Mouse (Mus musculus): ENCODE data around the gene Stk4. TPM values are rescaled to one million over a fixed set of nuclear protein-coding genes. Genes with fewer than 3 reads are reported as not detected.

Gene Stk4
- total RNA-seq, 2 experiments from 2014 or later = 37.9 to 41.2 TPM

DNA sequence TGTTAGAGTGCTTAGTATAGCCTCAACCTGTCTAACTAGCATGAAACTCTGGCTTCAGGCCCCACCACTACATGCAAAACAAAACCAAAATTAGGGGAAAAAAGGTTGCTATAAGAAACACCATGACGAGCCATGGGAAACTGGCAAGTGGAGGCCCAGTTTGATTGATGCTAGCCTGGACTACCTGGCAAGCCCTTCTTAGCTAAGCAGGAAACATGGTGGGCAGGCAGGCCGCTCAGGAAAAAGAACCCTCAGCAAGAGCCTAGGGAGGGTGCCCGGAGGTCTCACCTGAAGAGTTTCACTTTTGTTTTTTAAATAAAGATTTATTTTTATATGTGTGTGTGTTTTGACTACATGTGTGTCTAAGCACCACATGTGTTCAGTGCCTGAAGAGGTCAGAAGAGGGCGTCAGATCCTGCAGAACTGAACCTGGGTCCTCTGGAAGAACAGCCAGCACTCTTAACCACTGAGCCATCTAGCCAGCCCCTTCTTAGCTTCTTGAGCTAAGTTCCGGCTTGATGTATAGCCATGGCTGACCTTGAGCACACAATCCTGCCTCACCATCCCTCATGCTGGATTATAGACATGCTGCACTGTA, 53.1 kb downstream of the Stk4 start:
- DNase-seq (ENCODE audit: low spot score in 2 of 2) = no peak

GRCm38 (mm10) chr2:164126533-164126955, 56.4 kb downstream of the Stk4 start:
- peak; percentile 73 to 81 for DNase-seq (ENCODE audit: low spot score in 2 of 2)

- DNase-seq (ENCODE audit: low spot score in 2 of 2) = no peak
Measured at GRCm38 (mm10) chr2:164127297-164127696, 57.2 kb downstream of the Stk4 start.

DNA sequence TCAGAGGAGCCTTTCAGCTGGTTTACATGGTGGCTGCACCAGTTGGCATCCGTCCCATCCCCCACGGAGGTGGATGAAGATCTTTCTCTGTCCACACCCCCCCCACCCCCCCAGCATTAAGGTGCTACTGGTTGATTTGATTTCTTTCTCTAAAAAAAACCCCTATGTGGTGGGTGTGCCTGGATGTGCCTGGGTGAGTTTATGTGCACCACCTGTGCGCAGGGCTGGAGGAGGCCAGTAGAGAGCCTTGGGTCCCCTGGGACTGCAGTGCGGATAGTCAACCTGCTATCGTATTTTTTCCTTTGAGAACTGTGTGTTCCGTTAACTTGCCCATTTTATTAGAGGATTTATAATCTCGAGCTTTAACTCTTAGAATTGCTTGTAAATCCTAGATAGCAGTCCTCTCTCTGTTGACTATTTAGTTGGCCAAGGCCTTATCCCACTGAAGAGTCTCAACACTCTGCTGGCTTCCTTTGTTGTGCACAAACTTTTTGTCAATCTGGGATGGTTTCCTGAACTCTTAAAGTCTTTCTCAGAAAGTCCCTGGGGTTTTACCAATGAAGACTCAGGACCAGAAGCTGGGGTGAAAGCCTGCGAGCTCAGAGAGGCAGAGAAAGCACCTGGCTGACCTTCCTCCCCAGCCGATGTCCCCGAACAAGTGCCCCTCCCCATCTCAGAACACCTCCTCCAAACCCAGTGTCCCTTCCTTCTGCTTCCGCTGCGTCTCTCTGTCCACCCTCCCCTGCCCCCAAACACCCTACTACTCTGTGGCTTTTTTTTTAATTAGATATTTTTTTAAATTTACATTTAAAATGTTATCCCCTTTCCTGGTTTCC, 58.7 kb downstream of the Stk4 start:
- DNase-seq (ENCODE audit: low spot score in 2 of 2) = no peak

DNA sequence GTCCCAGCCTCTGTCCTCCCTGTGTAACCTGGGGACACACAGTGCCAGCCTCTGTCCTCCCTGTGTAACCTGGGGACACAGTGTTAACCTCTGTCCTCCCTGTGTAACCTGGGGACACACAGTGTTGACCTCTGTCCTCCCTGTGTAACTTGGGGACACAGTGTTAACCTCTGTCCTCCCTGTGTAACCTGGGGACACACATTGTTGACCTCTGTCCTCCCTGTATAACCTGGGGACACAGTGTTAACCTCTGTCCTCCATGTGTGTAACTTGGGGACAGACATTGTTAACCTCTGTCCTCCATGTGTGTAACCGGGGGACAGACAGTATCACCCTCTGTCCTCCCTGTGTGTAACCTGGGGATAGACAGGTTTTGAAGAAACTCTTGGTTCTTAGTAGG, 61.5 kb downstream of the Stk4 start:
- no peak for DNase-seq (ENCODE audit: low spot score in 2 of 2)

DNA sequence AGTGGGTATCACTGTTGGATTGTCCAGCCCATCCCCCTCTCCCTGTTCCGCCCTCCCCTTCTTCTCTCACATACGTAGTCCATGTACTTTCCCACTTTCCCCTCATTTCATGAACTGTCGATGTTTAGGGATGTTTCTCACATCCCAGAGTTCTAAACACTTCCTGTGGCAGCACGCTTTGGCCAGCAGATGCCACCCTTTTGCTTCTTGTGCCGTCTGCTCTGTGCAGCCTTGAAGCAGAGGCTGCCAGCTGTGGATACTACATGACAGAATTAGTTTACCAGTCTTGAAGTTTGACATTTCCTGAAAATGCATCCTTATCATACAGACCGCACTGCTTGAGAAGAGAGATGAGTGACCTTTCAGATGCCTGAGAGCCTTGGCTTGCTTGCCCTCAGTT, 64.4 kb downstream of the Stk4 start:
- DNase-seq (ENCODE audit: low spot score in 2 of 2) = peak; percentile 22 to 33

DNA sequence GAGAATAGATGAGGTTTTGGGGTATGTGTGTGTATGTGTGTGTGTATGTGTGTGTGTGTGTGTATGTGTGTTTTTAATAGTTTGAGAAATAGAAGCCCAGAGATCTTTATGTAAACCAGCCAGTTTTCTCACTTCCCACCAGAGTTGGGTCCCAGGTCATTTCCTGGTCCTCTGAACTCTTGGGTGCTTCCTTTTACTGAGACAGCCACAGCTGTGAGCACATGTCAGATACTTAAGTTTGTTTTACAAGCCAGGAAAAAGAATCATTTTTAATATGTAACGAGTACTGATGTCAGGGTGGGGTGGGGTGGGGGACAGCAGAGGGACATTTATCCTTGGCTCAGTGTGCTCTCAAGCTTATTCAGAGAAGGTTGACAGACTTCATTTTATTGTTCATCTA, 65.2 kb downstream of the Stk4 start:
- DNase-seq (ENCODE audit: low spot score in 2 of 2) = no peak

GRCm38 (mm10) chr2:164136393-164136792, 66.3 kb downstream of the Stk4 start:
- no peak for DNase-seq (ENCODE audit: low spot score in 2 of 2)

DNA sequence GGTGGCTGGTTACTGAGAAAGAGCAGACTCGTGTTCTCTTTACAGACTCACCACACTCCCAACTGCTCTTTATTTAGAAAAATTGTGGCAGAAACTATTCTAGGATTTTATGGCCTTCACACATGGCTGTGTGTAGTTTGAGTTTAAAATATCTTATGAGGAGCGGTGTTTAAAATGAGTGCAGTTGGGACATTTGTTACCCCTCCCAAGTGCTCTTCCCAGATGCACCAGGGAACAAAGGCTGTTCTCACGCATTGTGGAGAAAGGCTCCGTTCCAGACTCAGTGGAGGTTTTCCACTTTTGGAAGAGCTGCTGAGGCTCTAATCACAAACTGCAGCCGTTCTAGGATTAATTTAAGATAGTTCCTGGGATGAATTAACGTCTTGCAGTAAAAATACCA, 67.6 kb downstream of the Stk4 start:
- DNase-seq (ENCODE audit: low spot score in 2 of 2) = peak; percentile 19 to 35

DNA sequence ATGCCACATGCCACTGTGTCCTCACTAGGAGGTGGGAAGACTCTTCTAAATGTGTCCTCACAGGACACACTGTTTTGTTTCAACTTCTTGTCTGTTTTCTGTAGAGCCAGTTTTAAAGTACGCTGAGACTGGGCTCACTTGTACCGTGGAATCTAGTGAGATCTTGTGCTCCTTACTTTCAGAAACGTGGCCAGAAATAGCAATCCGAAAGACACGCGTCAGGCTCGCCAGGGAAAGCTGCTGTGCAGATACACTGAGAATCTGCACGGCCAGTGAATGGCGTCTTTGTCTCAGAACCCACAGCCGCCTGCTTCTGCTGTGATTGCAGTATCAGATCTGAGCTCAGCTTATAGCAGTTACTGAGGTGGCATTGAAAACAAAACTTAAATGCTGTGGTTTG, 71.9 kb downstream of the Stk4 start:
- DNase-seq (ENCODE audit: low spot score in 2 of 2) = peak; percentile 43 to 45

DNA sequence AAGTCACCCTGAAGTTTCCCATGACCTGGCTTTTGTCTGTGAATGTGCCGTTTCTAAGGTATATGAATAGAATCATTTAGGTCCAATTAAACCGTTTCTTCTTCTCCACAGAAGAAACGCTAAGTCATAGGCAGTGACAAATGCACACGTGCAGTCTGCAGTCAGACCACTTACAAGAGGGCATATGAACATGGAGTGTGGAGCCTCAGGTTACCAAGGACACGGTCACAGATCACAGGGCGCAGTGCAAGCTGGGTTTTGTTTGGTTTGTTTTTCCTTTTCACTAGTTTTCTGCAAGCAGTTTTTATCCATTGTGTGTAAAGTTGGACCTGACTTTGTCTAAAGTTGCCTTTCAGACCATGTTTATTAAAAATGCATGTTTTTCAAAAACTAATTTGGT, 73.9 kb downstream of the Stk4 start:
- no peak for DNase-seq (ENCODE audit: low spot score in 2 of 2)

- DNase-seq (ENCODE audit: low spot score in 2 of 2) = no peak
Measured at GRCm38 (mm10) chr2:164144541-164144940, 74.4 kb downstream of the Stk4 start.

DNA sequence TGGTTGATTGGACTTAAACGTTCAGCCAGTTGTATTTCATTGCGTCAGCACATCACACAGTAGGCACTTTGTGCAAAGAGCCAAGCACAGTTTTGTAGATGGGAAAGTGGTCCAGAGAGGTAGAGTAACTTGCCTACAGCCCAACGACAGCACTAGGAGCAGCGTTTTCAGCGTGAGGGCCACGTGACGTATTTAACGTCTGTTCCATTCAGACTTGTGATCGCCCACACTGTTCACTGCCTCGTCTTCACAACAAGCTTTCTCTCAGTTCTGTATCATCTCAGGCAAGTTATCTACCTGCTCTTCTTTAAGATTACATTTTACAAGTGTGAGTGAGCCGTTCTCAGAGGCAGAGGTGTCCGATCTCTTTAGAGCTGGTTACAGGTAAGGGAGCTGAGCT, 76.4 kb downstream of the Stk4 start:
- DNase-seq (ENCODE audit: low spot score in 2 of 2) = no peak

DNA sequence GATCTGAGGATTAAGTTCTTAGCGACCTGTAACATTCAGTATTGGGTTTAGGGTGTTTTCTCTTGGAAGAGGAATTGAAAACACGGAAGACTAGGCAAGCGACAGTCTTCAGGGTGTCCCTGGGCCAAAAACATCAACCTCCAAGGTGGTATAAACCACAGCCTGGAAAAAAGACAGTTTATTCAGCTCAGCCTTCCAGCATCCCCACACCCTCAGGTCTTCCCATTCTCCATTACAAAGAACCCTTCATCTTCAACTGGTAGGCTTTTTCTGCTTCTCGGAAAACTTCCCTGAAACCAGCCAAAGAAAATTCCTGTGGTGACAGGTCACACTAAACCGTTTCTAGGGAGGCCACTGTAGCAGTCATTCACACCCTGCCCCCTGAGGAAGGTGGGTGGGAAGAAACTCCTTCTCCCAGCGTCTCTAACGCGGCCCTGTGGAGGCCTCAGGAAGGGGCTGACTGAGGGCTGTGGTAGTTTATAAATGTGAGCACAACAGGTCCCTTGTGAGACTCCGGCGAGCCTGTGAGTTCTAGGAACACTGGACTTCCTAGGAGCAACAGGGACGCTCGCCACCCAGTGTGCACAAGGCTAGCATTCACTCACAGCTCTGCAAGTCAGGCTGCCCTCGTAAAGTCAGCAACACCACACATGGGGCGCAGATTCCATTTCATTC, 80.1 kb downstream of the Stk4 start:
- DNase-seq (ENCODE audit: low spot score in 2 of 2) = no peak

- no peak for DNase-seq (ENCODE audit: low spot score in 2 of 2)
Measured at GRCm38 (mm10) chr2:164152341-164152740, 82.2 kb downstream of the Stk4 start.

DNA sequence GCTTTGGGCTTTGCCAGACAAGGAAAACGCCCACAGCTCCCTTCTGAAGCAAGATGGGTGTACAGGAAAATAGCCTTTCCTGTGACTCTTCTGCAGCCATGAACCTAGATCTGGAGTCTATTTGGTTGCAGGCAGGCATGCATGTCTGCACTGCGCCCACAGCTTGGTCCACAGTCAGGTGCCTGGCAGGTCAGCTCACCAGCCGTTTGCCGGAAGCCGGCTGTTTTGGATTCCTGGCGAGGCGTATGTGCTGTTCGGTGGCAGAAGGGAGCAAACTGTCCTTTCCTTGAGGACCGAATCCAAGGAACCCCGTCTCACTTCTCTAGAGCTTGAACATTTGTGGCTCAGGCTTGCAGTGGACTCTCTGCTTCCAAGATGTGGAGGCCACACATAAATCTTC, 83.9 kb downstream of the Stk4 start:
- DNase-seq (ENCODE audit: low spot score in 2 of 2) = no peak

- no peak for DNase-seq (ENCODE audit: low spot score in 2 of 2)
Measured at GRCm38 (mm10) chr2:164156158-164156557, 86.0 kb downstream of the Stk4 start.

- no peak for DNase-seq (ENCODE audit: low spot score in 2 of 2)
Measured at GRCm38 (mm10) chr2:164158838-164159237, 88.7 kb downstream of the Stk4 start.

GRCm38 (mm10) chr2:164161515-164162055, 91.5 kb downstream of the Stk4 start:
- no peak for DNase-seq (ENCODE audit: low spot score in 2 of 2)

- DNase-seq (ENCODE audit: low spot score in 2 of 2) = no peak
Measured at GRCm38 (mm10) chr2:164164941-164165340, 94.8 kb downstream of the Stk4 start.

DNA sequence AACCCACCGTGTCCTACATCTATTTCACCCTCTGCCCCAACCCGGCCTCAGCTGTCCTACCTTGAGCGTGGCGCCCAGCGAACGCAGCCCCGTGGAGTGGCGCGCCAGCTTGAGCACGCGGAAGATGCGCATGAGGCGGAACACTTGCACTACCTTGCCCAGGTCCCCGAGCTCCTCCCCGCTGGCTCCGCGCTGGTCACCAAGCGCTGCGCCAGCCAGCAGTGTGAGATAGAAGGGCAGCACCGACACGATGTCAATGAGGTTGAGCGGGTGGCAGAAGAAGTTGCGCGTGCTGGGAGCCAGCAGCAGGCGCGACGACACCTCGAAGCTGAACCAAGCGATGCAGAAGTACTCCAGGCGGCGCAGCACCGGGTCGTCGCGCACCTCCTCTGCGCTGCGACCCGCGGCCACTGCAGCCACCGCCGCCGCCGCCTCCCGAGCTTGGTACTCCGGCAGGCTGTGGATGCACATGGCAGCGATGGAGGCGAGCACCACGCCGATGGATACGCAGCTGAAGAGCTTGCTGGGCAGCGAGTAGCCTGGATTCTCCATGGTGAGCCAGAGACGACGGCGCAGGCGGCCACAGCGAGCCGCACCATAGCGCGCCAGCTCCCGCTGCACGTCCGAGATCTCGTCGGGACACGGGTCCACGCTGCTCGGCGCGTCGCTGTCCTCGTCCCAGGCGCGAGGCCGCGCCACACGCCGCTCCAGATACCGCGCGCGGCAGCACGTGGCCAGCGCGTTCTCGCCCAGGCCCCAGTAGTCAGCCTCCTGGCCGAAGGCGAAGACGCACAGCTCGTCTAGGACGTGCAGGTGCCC, 97.8 kb downstream of the Stk4 start:
- DNase-seq (ENCODE audit: low spot score in 2 of 2) = no peak

Measured in left cerebral cortex, adult 18-20 months (tissue).